Mouse (Mus musculus): Measurements from ENCODE around the gene Rbbp5. TPM values are rescaled to one million over a fixed set of nuclear protein-coding genes. Genes with fewer than 3 reads are reported as not detected.

Rbbp5 gene
- total and polyA plus RNA-seq, 3 experiments, result 33.3 to 43.5 TPM; not detected in 1

- no peak for DNase-seq (ENCODE audit: low read depth, low spot score)
- Histone ChIP-seq H3K27me3 (ENCODE audit: control insufficient read depth in 1 of 2, insufficient read depth in 2 of 2, low read length in 2 of 2) (peaks cover 0 to 15% of the 10 kb centered on the region in 2 experiments; a peak in 3 of 4 replicates), H3K9ac (ENCODE audit: control insufficient read depth, low read depth, low read length, poor library complexity, severe bottlenecking) (no peak overlapping the region), H3K4me1 (ENCODE audit: control insufficient read depth in 1 of 2, insufficient read depth in 2 of 2, low read length in 2 of 2) (no peaks in the 10 kb centered on the region), H3K79me2 (ENCODE audit: control insufficient read depth, insufficient read depth, low read length, poor library complexity) (no peaks in the 10 kb centered on the region), H3K9me3 (replicated peaks; ENCODE audit: insufficient read depth, low read length) (no peaks in the 10 kb centered on the region), H3K36me3 (ENCODE audit: control insufficient read depth in 1 of 2, insufficient read depth in 2 of 2, low read length in 2 of 2) (no peaks in the 10 kb centered on the region), H3K27ac (ENCODE audit: control insufficient read depth, low read depth, low read length) (no peak overlapping the region), H3K4me3 (ENCODE audit: control insufficient read depth in 1 of 2, insufficient read depth in 1 of 2, low read depth in 2 of 2, low read length in 2 of 2) (no peak overlapping the region)
- no peak for TF ChIP-seq NRF1 (IDR thresholded peaks at IDR 0.05; ENCODE audit: insufficient read depth, low read depth, low read length, poor library complexity, severe bottlenecking)
- TF ChIP-seq MYB (IDR thresholded peaks at IDR 0.05; ENCODE audit: low read depth, low read length), result no peak
- TF ChIP-seq ETS1 (IDR thresholded peaks at IDR 0.05; ENCODE audit: low read depth, low read length), result no peak
- TF ChIP-seq ZC3H11A (IDR thresholded peaks at IDR 0.05; ENCODE audit: low read depth, low read length), result no peak
These were observed 64.8 kb downstream of the Rbbp5 start for GRCm38 (mm10) chr1:132541824-132542599.

- Histone ChIP-seq H3K36me3 (ENCODE audit: control insufficient read depth in 1 of 2, insufficient read depth in 2 of 2, low read length in 2 of 2) (no peaks in the 10 kb centered on the region), H3K9me3 (replicated peaks; ENCODE audit: insufficient read depth, low read length) (no peaks in the 10 kb centered on the region), H3K27ac (ENCODE audit: control insufficient read depth, low read depth, low read length) (no peak within 1 kb of the TSS), H3K4me3 (ENCODE audit: control insufficient read depth in 1 of 2, insufficient read depth in 1 of 2, low read depth in 2 of 2, low read length in 2 of 2) (no peak within 1 kb of the TSS), H3K9ac (ENCODE audit: control insufficient read depth, low read depth, low read length, poor library complexity, severe bottlenecking) (no peak within 1 kb of the TSS), H3K4me1 (ENCODE audit: control insufficient read depth in 1 of 2, insufficient read depth in 2 of 2, low read length in 2 of 2) (no peaks in the 10 kb centered on the region), H3K27me3 (ENCODE audit: control insufficient read depth in 1 of 2, insufficient read depth in 2 of 2, low read length in 2 of 2) (peaks cover 0 to 13% of the 10 kb centered on the region in 2 experiments), H3K79me2 (ENCODE audit: control insufficient read depth, insufficient read depth, low read length, poor library complexity) (no peaks in the 10 kb centered on the region)
- TF ChIP-seq NRF1 (IDR thresholded peaks at IDR 0.05; ENCODE audit: insufficient read depth, low read depth, low read length, poor library complexity, severe bottlenecking), result no peak
- no peak for TF ChIP-seq GABPA (IDR thresholded peaks at IDR 0.05; ENCODE audit: low read depth, low read length)
- TF ChIP-seq MXI1 (IDR thresholded peaks at IDR 0.05; ENCODE audit: low read depth, low read length), result no peak
- TF ChIP-seq ETS1 (IDR thresholded peaks at IDR 0.05; ENCODE audit: low read depth, low read length), result no peak
- no peak for TF ChIP-seq CHD1 (IDR thresholded peaks at IDR 0.05; ENCODE audit: low read depth, low read length)
- TF ChIP-seq ZC3H11A (IDR thresholded peaks at IDR 0.05; ENCODE audit: low read depth, low read length), result no peak
- no peak for TF ChIP-seq UBTF (IDR thresholded peaks at IDR 0.05; ENCODE audit: borderline replicate concordance, insufficient read depth, low read depth, low read length)
- TF ChIP-seq MAFK (IDR thresholded peaks at IDR 0.05; ENCODE audit: borderline replicate concordance, low read depth, low read length), result no peak
- TF ChIP-seq RCOR1 (IDR thresholded peaks at IDR 0.05; ENCODE audit: low read depth, low read length), result no peak
- no peak for TF ChIP-seq ZNF384 (IDR thresholded peaks at IDR 0.05; ENCODE audit: low read depth, low read length)
- no peak for TF ChIP-seq USF2 (IDR thresholded peaks at IDR 0.05; ENCODE audit: borderline replicate concordance in 1 of 2, insufficient read depth in 1 of 2, low read depth in 1 of 2, low read length in 2 of 2)
- no peak for TF ChIP-seq HCFC1 (IDR thresholded peaks at IDR 0.05; ENCODE audit: low read depth, low read length)
- no peak for TF ChIP-seq JUND (IDR thresholded peaks at IDR 0.05; ENCODE audit: low read depth, low read length)
- no peak for DNase-seq (ENCODE audit: low read depth, low spot score)
These were observed 65.7 kb downstream of the Rbbp5 start, which contains the start of gene Cntn2 for GRCm38 (mm10) chr1:132542762-132543306. Gene Cntn2, minus strand, starts transcription at chr1:132543256.

Measured in MEL (cell line).